Mouse (Mus musculus) mouse embryonic stem cell (cell line): ENCODE results near the gene Gpr12.
"Not testable (repeated sequence)": the region's sequence is repeated elsewhere in the genome, so short reads cannot be mapped to it uniquely, and the experiment has no call there.

Source experiments
- in situ Hi-C, 2 experiments: fragments of 300-500 bp; cut with MboI; formaldehyde crosslinking; loops; 1 replicate in 1 of 2; 3 replicates in 1 of 2; pipeline ENCODE4 v1.14.3; 2019 to 2020; ENCODE audit warnings: low sequenced_read_pairs in 2 of 2, low pct_unique_long_range_greater_than_20kb in 1 of 2, mixed read lengths in 1 of 2; ENCODE audit not compliant: unreplicated experiment in 1 of 2

Gene Gpr12

DNA sequence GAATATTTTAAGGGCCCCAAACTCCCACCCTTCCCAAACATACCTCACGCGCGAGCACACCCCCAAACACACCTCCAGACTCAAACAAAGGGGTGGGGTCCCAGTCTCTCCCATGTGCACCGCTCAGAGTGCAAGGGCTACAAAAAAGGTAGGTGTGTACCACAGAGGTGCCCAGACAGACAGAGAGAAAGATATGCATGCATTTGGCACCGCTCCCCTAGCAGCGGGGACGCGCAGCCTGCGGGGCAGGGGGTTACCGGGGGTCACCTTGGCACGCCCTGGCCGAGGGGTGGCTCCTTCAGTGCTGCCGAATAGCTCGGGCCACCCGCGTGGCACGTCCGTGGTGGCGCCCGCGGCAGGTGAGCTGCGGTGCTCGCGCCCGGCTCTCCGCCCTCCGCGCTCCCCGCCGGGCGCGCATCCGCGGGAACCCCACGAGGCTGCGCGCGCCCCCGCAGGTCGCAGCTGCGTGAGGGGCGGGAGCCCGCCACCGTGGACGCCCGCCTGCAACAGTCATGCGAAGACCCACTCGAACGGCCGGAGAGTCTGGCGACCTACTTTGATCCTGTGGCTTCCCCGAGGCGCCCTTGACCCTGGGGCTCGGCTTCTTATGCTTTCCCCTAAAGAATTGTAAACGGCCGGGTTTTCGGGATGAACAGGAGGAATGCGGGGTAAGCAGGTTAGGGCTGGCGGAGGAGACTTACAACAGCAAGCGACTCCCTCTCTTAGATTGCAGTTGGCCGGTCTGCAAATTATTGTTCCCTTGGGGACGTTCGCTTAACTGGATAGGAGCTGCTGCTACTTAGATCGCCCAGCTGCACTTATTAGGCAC lies at the start of gene Gpr12:
Gpr12 (minus strand) TSS at position 762 of the 829 bp plus-strand sequence.
- in situ Hi-C loops = loop anchor here in 1 of 2 experiments (10.0 kb wide), 1 partner anchor 80 kb away; no protein-coding TSS in a partner anchor

DNA sequence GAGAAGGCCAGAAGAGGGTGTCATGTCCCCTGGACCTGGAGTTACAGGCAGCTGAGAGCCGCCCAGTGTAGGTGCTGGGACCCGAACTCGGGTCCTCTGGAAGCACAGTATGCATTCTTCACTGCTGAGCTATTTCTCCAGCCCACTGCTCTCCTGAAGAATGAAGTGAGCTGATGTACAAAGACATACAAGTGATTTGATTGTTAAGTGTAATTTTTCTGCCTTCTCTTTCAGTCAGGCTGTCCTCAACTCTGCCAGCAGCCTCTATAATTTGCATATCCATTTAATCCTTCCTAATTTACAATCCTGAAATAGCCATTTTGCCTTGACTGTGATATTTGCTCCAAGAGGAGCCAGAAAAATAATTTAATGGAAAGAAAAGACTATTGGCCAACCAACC lies 46.6 kb upstream of the Gpr12 start:
- in situ Hi-C loops = no loop called here

DNA sequence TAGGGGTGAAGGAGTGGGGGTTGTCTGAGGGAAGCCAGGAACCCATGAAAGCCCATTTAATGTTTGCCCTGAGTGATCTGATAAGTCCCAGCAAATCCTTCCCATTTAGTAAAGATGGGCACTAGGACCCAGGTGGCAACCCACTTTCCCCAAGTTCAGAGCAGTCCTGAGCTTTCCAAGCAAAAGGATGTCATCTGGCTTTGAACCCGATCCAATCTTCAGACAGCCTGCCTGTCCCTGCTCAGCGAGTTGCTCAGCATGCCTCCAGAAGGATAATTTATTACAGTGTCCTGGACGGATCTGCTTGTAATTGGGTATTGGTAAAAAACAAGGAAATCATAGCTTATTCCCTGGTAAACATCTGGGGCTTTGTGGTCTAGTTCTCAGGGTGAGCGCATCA lies 45.9 kb upstream of the Gpr12 start:
- in situ Hi-C loops = no loop called here

DNA sequence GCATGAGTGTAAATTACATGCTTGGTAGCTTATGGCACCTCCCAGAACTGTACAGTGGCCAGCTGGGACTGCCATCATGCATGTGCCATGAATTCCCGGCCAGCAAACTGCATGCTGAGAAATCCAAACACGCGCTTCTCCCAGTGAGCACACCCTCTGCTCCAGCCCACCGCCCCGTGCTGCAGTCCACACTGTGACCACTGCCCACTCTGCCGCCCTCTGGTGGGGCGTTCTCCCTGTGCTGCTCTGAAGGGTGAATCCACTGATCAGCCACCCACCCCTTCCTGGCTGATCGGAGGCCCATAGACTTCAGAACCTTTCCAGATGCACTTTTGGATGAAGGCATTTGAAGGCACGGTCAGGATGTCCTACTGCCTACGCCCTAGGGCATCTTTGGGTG lies 44.6 kb upstream of the Gpr12 start:
- in situ Hi-C loops = no loop called here

DNA sequence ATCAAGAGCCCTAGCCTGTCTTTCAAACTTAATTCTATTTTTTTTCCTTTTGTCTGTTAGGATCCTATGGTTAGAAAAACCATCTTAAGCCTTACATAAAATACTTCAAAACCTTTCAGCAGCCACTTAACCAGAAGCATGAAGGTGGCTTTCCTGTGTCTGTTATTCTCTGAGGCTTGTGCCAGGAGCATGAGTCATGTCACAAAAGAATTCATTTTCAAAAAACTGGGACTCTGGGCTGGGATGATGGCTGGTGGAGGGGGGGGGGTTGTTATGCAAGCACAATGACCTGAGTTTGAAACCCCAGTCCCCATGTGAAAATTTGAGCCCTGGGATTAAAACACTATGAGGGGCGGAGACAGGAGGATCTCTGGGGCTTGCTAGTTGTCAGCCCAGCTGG lies 43.8 kb upstream of the Gpr12 start:
- in situ Hi-C loops = no loop called here

DNA sequence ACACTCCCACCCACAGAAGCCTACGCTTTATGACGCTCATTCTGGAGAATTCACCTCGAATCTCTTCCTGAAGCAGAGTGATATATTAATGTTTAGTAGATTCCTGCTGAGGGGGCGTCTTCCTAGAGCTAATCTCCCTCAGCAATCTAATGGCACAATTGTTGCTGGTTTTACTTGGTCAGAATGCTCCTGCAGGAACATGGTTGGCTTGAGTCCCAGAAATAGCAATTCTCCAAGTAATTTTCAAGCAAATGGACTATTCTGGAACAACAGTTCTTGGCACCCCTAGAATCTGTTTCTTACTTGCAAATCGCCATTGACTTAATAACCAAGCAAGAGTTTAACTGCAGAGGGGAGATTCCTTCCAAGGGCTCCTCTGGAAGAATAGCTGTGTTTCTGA lies 42.9 kb upstream of the Gpr12 start:
- in situ Hi-C loops = no loop called here

DNA sequence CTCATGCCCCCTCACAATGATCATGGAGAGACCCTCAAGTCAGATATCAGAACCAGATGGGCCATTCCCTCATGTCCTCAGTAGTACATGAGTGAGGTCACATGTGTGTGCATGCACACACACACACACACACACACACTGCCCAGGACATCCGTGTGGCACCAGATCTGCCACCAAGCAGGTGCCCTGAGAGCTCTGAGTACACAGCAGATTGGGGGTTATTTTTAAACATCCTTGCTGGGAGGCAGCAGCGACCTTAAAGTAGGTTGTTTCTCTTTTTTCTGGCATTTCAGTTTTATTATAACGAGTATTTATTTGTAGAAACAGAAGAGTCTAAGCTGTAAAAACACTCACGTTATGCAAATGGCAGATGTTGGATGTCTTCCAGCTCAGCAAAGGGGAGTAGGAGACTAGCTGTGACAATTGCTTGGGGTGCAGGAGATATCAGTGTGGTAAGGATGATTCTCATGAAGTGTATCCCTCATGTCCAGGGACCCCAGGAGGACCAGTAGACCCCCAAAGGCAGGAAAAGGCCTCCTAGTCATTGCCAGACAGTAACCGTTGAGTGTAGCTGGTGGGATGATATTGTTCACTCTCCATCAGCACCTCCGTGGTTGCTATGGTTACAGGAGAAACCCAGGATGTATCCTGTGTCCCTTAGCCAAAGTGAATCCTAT lies 40.7 kb upstream of the Gpr12 start:
- in situ Hi-C loops = no loop called here

DNA sequence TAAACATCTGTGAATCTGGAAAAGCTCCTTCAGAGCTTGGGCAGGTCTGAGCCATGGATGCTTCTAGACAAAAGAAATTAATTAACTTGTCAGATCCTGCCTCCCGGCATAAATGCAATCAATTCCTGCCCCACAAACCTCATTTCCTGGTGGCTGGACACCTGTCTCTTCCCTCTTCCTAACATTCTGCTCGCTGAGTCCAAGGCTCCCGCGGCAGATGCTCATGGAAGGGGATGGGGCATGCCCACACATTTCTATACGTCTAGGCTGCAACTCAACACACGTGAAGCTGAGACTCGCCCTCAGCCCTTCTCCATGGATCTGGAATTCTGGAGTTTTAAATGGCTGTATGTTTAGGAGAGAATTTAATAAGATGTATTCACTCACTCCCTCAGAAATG lies 26.8 kb upstream of the Gpr12 start:
- in situ Hi-C loops = no loop called here

DNA sequence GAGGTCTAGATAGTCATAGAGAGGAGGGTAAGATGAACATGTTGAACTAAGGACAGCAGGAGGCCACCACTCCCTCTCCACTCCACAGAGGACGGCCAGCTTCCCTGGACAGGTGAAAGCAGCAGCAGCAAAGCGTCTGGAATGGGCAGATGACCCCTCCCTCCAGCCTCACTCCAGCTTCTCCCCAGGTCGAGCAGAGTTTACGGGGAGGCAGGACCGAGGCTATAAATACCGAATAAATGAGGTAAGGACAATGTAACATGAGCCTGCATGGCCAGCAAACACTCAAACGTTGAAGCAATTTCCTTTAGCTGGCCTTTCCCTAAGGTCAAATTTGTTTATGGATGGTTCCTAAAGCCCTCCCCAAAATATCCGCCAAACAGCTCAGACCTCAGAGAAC lies 26.0 kb upstream of the Gpr12 start:
- in situ Hi-C loops = no loop called here

DNA sequence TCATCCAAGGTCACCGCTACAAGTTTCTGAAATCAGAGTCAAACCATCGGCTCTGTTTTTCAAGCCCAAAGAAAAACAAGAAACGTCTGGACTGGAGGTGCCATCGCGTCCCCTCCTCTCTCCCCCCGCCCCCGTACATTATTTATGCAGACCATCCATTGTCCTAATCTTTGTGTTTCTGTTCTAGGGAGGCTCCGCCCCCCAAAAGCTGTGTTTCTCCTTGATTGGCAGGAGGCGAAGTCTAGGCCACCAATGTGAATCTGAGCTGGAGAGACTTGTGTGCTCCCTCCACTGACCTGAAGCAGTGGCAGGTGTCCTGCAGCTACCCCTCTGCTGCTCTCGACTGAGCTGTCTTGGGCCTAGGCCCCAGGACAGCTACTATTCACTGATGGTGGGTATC lies 24.6 kb upstream of the Gpr12 start:
- in situ Hi-C loops = no loop called here

DNA sequence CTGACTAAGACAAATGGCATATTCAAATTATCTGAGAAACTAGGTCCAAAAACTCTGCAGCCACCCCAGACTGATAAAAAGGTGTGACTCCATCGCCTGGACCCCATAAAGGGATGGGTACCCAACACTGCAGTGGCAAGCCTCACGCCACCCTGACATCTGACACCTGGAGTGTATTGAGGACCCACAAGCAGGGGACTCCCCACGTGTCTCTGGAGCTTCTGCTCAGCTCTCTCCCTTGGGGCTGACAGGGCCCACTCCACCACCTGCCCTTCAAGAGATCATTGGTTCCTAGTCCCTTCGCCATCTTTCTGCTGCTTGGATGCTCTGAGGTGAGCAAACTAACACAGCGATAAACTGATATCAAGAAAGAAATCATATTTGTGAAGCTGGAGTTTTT lies 22.8 kb upstream of the Gpr12 start:
- in situ Hi-C loops = no loop called here

DNA sequence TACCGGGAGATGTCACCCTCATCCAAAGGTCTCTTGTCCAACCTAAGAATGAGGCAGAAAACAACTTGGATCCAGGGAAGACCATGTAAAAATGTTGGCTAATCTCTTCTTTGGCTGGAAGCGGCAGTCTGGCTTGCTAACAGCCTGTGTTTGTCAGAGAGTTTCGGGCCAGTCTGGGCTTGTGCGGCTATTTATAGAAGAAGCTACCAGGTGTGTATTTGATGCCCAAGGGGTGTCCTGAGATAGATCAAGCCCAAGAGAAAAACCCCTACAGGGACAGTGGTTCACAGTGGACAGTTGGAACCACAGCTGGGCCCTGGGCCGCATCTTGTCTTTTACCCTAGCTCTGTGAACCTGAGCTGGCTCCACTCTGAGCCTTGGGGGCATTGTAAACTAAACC lies 21.9 kb upstream of the Gpr12 start:
- in situ Hi-C loops = no loop called here

DNA sequence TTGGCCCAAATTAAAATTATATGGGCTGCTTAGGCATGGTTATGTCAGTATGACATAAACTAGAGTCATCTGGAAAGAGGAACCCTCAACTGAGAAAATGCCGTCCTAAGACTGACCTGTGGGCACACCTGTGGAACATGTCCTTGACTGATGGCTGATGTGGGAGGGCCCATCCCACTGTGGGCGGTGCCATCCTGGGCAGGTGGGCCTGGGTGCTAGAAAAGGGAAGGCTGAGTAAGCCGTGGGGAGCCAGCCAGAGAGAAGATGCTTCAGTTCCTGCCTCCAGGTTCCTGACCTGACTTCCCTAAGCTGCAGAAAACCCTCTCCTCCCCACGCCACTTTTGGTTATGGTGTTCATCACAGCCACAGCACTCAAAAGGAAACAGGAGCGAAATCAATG lies 21.2 kb upstream of the Gpr12 start:
- in situ Hi-C loops = no loop called here

DNA sequence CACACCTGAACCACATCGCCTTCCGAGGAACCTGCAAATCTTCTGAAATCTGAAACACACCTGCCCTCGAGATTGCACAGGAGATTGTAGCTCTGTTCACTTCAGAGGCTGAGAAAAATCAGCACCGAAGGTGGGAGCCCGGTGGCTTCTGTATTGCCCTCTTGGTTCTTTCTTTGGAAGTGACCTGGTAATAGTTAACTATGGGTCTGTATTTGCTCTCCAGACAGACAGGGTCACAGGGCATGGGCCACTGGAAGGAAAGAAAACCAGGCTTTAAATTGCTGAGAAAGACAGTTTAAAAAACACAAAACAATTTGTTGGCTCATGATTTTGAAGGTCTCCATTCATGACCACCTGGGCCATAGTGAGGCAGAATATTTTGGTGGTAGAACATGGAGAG lies 14.9 kb upstream of the Gpr12 start:
- in situ Hi-C loops = no loop called here

DNA sequence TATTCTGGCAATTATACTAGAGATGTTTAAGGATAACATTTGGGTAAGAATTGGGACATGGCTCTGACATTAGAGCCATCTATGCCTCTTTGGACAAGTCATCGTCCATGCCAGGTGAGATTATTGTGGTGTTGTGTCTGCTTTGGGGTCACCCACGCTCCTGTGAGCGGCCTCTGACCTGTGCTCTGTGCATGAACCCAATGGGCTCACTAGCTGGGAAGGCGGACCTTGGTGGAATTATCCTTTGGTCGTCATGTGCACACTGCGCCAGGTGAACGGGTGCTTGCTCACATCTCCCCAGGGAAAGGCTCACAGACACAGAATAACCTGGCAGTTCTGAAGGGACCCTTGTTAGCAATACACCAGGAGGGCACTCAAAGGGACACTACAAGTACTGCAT lies 14.2 kb upstream of the Gpr12 start:
- in situ Hi-C loops = not testable (repeated sequence)

DNA sequence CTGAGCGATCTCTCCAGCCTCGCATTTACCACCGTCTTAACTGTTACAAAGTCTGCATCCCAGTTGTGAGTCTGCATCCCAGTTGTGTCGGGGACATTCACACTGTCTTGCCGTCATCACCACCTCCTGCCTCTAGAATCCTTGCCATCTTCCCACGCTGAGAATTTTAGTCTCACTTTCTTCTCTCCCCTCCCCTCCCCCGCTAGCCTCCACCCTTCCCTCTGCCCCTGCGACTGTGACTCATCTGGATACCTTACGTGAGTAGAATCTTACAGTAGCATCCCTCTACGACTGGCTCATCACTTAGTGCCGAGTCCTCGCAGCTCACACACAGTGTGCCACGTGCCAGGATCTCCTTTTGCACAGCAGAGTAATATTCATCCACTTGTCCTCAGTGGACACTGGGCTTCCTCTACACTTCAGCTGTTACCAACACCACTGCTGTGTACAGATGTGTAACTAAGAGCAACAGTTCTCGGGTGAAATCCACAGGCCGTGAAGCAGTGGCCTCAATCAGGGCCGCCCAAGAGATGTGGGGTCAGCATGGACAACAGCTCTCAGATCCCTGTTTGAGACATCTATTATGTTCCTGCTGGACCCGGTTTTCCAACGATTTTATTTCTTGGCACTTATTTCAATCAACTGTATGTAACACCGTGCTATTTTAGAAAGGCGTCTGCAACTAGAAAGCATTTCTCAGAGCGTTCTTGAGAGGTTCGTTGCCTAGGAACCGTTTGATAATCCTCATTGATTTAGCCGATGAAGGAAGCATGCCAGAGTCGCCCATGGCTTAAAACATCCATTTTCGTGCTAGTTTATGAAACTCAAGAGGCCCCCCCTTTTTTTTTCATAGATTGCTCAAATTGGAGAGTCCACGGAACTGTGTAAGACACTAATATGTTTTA lies 13.4 kb upstream of the Gpr12 start:
- in situ Hi-C loops = no loop called here

DNA sequence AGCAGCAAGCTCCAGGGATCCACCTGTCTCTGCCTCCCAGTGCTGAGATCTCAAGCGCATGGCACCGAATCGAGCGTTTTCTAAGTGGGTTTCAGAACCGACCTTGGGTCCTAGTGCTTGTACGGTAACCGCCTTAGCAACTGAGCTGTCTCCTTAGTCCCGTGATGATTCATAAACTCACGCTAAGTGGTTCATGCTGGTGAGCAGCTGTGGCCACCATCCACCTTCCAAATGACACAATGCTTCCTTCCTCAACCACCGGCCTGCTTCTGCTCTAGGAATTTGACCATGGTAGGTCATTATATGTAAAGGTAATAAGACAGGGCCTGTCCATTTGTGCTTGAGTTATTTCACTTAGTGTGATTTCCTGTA lies 12.4 kb upstream of the Gpr12 start:
- in situ Hi-C loops = no loop called here

DNA sequence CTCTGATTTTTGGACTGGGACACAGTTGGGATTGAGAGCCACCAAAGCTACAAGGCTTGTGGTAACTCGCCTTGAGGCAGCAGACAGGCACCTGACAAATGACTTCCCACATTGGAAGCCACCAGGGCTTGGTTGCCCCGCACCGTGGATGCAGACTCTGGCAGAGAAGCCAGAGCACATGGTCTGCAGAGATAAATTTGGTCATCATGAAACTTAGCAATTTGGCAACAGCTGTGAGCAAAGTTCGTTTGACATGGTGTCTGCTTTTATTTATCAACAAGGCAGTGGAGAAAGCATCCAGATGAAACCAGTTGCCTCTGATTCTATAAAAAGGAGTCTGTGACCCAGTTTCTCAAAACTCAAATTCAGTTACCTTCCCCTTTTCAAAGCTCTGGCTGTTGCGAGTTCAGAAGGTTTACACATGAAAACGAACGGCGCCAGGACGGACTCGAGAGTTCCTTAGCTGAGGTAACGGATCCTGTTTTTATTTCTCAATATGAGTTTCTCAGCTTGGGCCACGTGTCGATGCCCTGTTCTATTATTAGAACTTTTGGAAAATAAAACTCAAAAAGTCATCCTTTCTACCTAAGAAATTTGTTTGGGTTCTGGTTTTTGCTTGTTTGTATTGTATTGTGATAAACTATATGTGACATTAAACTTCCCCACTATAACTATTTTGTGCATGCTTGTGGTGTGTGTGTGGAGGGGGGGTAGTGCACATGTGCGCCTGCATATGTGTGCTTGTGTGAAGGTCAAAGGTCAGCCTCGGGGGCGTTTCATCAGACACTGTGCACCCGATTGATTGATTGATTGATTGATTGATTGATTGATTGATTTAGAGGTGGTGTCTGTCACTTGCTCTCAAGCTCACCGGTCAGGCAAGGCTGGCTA lies 11.8 kb upstream of the Gpr12 start:
- in situ Hi-C loops = no loop called here
